Mouse (Mus musculus) skeletal muscle tissue, adult 2 months (tissue): ENCODE results near the gene Smtn.

Experiments used
- DNase-seq: peaks from one replicate; pipeline ENCODE4 v3.0.0-alpha.2; 2012; ENCODE audit warnings: low read depth, low spot score

The Smtn gene

GRCm38 (mm10) chr11:3547969-3548368, 7.6 kb upstream of the Smtn start:
- no peak for DNase-seq

- DNase-seq: no peak
Observed at GRCm38 (mm10) chr11:3547047-3547446, 6.6 kb upstream of the Smtn start.

GRCm38 (mm10) chr11:3546242-3546562, 5.8 kb upstream of the Smtn start:
- no peak for DNase-seq

GRCm38 (mm10) chr11:3545531-3546241, 5.3 kb upstream of the Smtn start:
- no peak for DNase-seq

- DNase-seq: no peak
Observed at GRCm38 (mm10) chr11:3544409-3544808, 4.0 kb upstream of the Smtn start.

- DNase-seq: peak; percentile 89
Observed at GRCm38 (mm10) chr11:3543001-3543400, 2.6 kb upstream of the Smtn start.

GRCm38 (mm10) chr11:3541932-3542331, 1.5 kb upstream of the Smtn start:
- DNase-seq: no peak

GRCm38 (mm10) chr11:3539826-3540196, 601 bp downstream of the Smtn start:
- no peak for DNase-seq

- peak; percentile 90 for DNase-seq
Observed at GRCm38 (mm10) chr11:3539111-3539825, 1.1 kb downstream of the Smtn start.

GRCm38 (mm10) chr11:3538341-3538740, 2.1 kb downstream of the Smtn start:
- DNase-seq: no peak

- DNase-seq: no peak
Observed at GRCm38 (mm10) chr11:3537711-3538110, 2.7 kb downstream of the Smtn start.

- no peak for DNase-seq
Observed at GRCm38 (mm10) chr11:3536745-3537333, 3.6 kb downstream of the Smtn start.

- DNase-seq: no peak
Observed at GRCm38 (mm10) chr11:3536082-3536481, 4.3 kb downstream of the Smtn start.

- peak; percentile 92 for DNase-seq
Observed at GRCm38 (mm10) chr11:3535406-3535986, 4.9 kb downstream of the Smtn start.

- no peak for DNase-seq
Observed at GRCm38 (mm10) chr11:3534956-3535355, 5.5 kb downstream of the Smtn start.

GRCm38 (mm10) chr11:3533406-3533932, 6.9 kb downstream of the Smtn start:
- DNase-seq: peak; percentile 1

- DNase-seq: no peak
Observed at GRCm38 (mm10) chr11:3532101-3532931, 8.1 kb downstream of the Smtn start.

- DNase-seq: no peak
Observed at GRCm38 (mm10) chr11:3531634-3532033, 8.8 kb downstream of the Smtn start.

- DNase-seq: no peak
Observed at GRCm38 (mm10) chr11:3530731-3531130, 9.7 kb downstream of the Smtn start.

GRCm38 (mm10) chr11:3529476-3530252, 10.7 kb downstream of the Smtn start:
- no peak for DNase-seq

- no peak for DNase-seq
Observed at GRCm38 (mm10) chr11:3528208-3528607, 12.2 kb downstream of the Smtn start.
